Mouse (Mus musculus): ENCODE measurements around the gene Slc22a4.

DNA sequence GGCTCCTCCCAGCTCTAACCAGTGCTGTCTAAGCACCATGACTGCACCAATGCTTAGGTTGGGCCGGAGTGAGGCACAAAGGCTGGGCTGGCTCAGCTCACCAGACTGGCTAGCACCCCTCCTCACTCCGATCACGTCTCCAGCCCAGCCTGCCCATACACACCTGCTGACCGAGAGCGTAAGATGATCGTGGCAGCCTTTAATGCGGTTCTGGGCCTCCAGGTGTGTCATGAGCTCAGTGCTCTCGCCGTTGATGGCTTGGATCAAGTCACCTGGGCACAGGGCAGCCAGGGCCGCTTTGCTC lies 35.5 kb upstream of the Slc22a4 start:
- no peak for TF ChIP-seq POLR2A (IDR thresholded peaks at IDR 0.05; ENCODE audit: insufficient read length, low read depth)
- no peak for TF ChIP-seq USF1 (IDR thresholded peaks at IDR 0.05; ENCODE audit: low read depth)
- TF ChIP-seq SRF (IDR thresholded peaks at IDR 0.05; ENCODE audit: control insufficient read depth, insufficient read length, low read depth): no peak
- no peak for TF ChIP-seq TCF3 (IDR thresholded peaks at IDR 0.05; ENCODE audit: insufficient read length, low read depth)

Measured in myocyte (in vitro differentiated cells).